Mouse (Mus musculus) olfactory bulb, adult 2 months (tissue): ENCODE results near the gene Arf5.

Experiments used
- CTCF ChIP-seq: fragments of 200-500 bp; IDR thresholded peaks from 2 replicates; pipeline ENCODE4 v1.5.1; 2012; ENCODE audit warnings: low read depth, mild to moderate bottlenecking, low read length, moderate library complexity; ENCODE audit not compliant: insufficient read depth
- POLR2A ChIP-seq: fragments of 200-500 bp; IDR thresholded peaks from 2 replicates; pipeline ENCODE4 v1.6.1; 2012; ENCODE audit warnings: mild to moderate bottlenecking, low read depth, low read length, moderate library complexity; ENCODE audit not compliant: insufficient read depth

DNA sequence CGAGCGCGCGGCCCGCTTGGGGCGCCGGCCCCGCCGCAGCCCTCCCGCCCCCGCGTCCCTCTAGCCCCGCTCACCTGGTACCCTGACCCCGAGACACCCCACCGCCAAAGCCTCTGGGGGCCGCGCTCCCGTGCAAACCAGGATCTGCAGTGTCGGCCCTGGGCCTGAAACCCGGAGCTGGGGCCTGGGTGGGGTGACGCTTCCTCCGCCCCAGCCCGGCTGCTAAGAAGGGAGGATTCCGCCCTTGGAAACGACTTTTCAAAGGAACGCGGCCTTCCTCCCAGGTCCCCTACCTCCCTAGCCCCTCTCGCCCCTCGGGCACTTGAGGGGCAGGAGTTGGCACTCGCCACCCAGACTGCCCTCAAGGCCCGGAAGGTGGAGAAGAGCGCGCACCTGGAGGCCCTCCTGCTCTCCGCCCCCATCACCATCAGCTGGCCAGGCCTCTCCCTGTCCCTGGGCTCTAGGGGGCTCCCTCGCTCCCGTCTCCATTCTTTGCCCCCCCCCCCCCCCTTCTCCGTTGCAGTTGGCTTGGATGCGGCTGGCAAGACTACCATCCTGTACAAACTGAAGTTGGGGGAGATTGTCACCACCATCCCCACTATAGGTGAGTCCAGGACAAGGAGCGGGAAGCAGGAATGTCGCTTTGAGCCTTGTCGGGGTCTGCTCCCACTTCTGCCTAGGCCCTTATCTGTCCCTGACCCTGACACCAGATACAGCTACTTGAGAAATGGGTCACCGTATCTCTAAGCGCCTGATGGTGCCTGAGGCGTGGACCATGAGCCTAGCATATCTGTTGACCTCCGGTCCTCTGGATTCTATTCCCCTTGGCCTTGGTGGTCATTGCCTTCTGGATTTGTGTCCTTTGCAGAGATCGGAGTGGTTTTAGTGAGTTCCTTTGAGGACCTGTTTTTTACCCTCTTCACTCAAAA, 671 bp downstream of the Arf5 start:
- TF ChIP-seq CTCF: no peak
- no peak for TF ChIP-seq POLR2A
